Mouse (Mus musculus) heart, adult 9 months (tissue): ENCODE measurements around the gene 4931406P16Rik.

Experiments
- DNase-seq, 2 experiments: peaks; one replicate each; pipeline ENCODE4 v3.0.0; 2022; ENCODE audit warnings: low spot score in 2 of 2

Gene 4931406P16Rik

DNA sequence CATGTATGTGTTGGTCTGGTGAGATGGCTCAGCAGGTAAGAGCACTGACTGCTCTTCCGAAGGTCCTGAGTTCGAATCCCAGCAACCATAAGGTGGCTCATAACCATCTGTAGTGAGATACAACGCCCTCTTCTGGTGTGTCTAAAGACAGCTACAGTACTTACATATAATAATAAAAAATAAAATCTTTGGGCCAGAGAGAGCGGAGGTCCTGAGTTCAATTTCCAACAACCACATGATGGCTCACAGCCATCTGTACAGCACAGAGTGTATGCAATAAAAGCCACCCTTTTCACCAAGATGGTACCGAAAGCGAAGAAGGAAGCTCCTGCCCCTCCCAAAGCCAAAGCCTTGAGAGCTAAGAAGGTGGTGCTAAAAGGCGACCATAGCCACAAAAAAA lies 62.6 kb downstream of the 4931406P16Rik start, which contains the start of gene Gm6096:
Gene Gm6096 (plus strand): TSS at position 301 of the 400 bp plus-strand sequence.
- DNase-seq = no peak

- DNase-seq = no peak
Measured at GRCm38 (mm10) chr7:34246870-34247499, 66.4 kb downstream of the 4931406P16Rik start.

DNA sequence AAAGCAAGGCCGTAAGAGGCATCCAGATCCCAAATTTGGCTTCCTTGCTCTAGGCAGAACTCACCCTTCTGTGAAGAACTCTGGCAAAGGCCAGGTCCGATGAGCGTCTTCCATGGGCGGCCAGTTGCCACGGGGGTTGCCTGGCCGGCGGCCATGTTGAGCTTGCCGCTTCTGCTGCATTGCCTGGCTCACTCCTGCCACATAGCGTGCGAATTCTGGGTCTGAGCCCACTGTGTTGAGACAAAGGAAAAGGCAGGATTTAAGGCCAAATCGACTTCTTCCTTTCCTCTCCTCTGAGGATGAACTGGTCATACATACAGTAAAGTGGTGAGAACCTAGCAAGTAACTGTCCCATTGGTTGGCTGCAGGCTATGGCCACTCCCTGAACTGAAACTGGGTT lies 71.2 kb downstream of the 4931406P16Rik start:
- DNase-seq = no peak

DNA sequence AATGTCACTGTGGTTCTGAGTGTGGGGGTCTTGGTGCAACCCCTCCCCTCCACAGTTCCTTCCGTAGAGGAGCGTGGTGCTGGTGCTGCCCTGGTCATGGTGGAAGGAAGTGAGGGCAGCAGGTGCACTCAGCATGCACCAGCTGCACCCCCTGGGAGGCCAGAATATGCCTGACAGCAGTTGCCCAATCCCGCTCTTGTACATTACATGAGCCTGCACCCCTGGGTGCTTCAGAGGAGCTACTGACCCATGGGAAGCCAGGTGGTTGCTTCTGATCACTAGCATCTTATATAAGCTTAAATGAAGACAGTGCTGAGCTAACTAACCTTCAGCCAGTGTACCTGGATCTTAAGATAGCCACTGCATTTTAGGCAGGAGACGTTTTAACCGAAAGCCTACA lies 75.3 kb downstream of the 4931406P16Rik start:
- no peak for DNase-seq

DNA sequence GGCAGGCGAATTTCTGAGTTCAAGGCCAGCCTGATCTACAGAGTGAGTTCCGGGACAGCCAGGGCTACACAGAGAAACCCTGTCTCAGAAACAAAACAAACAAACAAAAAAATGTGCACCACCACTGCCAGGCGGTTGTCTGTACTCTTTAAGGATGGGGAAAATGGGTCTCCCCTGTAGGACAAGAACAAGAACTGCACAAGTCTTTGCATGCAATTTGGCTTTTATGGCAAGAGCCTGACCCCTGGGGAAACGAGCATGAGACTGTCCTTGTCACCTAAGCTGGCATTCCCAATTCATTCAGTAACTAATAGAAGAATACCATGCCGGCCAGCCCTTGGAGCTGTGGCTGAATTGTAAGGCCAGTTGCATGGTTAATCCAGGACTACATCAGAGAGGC lies 77.7 kb downstream of the 4931406P16Rik start:
- no peak for DNase-seq

DNA sequence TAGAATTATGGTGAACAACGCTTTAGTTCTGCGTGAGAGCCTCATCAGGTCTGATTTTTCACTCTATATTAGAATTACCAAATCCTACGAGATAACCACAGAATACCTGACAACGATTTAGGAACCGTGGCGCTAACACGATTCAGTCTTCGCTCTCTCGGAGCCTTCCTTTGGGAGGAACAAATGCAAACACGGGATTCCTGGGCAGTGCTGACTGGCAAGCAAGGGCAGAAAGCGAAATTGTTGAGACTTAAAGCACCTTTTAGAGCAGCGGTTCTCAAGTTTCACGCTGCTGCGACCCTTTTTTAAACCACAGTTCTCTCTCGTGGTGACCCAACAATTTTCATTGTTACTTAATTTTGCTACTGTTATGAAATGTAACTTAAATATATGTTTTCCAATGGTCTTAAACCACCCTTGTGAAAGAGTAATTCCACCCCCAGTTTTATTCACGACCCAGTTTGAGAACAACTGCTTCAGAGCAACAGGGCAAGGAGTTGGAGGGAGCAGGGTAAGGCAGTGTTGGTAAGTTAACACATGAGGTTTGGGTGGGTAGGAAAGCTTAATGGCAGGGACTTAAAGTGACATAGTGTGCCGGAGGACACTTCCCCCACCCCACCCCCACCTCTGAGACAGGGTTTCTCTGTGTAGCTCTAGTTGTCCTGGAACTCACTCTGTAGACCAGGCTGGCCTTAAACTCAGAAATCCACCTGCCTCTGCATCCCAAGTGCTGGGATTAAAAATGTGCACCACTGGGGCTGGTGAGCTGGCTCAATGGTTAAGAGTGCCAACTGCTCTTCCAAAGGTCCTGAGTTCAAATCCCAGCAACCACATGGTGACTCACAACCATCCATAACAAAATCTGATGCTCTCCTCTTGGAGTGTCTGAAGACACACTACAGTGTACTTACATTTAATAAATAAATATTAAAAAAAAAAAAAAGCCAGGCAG lies 78.5 kb downstream of the 4931406P16Rik start:
- no peak for DNase-seq

DNA sequence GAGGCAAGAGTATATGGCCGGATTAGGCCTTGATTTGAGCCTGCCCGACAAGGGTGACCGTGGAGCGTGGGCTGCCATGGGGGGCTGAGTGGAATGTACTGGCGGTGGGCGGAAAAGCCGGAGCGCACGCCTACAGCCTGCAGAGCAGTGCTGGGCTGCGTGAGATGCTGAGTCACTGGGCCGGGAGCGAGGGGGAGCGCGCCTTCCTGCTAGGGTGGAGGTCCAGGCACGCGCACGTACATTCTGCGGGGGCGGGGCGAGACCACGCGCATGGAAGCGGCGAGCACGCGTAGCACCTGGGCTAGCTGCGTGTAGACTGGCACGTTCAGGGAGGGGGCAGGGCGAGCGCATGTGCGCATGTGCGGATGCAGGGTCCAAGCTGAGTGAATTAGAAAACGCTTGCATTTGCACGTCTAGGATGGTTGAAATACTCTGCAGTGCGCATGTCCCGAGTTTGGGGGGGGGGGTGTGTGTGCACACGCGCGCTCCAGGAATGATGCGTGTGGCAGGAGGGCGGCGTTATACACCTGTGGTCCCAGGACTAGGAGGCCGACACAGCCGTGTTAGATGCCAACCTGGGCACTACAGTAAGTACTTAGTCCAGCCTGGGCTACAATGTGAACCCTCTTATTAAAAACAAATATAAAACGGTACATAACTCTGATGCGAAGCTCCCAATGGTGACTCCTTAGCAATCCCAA lies 79.3 kb downstream of the 4931406P16Rik start:
- DNase-seq = peak; percentile 99

- DNase-seq = no peak
Measured at GRCm38 (mm10) chr7:34232785-34233725, 80.3 kb downstream of the 4931406P16Rik start.

DNA sequence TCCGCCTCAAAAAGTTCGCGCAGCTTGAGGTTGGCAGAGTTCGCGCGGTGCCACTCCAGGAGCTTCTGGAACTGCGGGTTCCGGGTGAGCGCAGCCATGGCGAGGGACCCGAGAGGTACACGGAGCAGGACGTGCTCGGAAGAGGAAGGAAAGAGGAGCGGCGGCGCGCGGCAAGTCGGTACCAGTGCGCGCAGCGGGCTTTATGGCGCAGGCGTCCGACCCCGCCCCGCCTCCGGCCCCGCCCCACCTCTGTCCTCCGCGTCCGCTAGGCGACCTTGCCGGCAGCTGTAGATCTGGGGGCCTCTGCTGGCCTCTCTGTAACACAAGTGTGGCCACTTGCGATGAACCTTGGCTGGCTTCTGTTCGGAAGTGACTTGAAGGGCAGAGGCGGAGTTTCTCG lies 83.2 kb downstream of the 4931406P16Rik start, which contains the start of gene Gpi1:
Gene Gpi1 (minus strand): TSS at position 221 of the 400 bp plus-strand sequence.
- peak; percentile 79 to 84 for DNase-seq

DNA sequence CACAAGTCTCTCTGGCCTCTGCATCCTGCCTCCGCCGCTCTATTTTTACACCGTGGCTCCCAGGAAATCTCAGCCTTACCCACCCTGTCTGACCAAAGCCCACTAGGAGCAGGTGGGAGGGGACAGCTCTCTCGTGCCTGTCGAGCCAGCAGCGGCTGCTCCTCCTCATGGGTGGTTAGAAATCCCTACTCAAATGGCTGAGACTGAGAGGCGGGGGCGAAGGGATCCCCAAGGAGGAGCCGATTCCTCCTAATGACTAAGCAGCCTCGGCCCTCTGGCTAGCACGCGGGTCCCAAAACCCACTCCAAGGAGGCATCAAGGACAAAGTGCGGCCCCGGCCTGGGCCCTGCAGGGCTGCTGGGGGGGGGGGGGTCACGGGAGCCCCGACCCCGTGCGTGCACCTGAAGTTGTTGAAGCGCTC lies 83.7 kb downstream of the 4931406P16Rik start:
- DNase-seq = peak; percentile 58 to 68

GRCm38 (mm10) chr7:34229153-34229552 lies 84.2 kb downstream of the 4931406P16Rik start:
- DNase-seq = no peak

GRCm38 (mm10) chr7:34228641-34229040 lies 84.7 kb downstream of the 4931406P16Rik start:
- no peak for DNase-seq

- no peak for DNase-seq
Measured at GRCm38 (mm10) chr7:34226846-34227245, 86.5 kb downstream of the 4931406P16Rik start.

- DNase-seq = no peak
Measured at GRCm38 (mm10) chr7:34226086-34226485, 87.3 kb downstream of the 4931406P16Rik start.

DNA sequence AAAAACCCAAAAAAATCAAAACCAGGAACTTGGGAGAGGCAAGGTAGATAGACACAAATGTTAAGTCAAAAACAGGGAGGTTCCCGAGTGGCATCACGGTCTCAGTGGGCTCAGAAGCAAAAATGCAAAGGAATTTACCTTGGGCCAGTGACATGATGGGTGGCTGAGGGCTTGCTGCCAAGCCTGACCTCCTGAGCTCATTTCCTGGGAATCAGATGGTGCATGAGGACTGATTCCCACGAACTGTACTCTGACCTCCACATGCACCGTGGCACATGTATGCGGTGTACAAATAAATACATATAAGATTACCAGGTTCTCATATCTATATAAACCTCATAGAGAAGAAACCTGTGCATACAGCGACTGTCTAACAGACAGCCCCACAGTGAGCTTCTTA lies 89.0 kb downstream of the 4931406P16Rik start:
- no peak for DNase-seq

- no peak for DNase-seq
Measured at GRCm38 (mm10) chr7:34222340-34222739, 91.0 kb downstream of the 4931406P16Rik start.

DNA sequence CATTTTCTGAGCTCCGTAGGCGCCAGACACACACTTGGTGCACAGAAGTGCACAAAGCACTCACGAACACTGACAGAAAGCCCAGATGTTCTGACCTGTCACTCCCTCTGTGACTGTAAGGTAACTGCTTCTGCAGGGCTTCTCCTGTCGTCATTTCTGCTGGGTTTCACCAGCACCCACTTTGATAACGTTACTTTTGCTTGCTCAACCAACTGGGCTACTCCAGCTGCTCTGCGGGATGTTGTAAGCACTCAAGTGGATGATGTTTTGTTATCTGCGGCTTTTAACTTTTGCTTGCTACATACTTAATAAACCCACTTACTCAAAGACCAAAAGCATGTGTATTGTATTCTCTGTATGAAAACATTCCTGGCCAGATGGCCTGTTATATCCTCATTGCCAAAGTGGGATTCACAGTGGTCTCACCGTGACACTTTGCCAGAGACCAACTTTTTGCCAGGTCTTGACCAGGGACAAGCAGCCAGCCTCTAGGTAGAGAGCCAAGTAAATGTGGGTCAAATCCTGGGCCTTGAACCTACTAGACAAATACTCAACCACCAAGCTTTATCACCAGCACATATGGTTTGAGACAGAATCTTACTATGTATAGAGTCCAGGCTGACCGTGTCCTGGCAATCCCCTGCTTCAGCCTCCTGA lies 91.6 kb downstream of the 4931406P16Rik start:
- no peak for DNase-seq

GRCm38 (mm10) chr7:34218496-34218895 lies 94.9 kb downstream of the 4931406P16Rik start:
- no peak for DNase-seq

DNA sequence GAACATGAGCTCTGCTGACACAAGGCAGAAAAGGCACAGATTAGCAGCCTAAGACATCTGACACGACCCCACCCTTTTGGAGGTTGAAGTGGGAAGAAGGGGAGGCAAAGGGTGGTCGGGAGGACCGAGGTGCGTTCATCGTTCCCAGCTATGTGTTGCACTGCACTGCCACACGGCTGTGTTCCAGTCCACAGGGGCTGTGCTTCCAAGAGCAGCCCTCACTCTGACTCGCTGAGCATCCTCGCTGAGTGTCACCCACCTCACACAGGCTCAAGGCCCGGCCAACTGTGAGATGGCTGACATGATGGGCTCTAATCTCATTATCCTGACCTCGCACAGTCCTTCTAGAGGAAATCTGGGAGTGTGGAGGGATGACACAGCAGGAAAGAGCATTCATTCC lies 96.9 kb downstream of the 4931406P16Rik start:
- no peak for DNase-seq

DNA sequence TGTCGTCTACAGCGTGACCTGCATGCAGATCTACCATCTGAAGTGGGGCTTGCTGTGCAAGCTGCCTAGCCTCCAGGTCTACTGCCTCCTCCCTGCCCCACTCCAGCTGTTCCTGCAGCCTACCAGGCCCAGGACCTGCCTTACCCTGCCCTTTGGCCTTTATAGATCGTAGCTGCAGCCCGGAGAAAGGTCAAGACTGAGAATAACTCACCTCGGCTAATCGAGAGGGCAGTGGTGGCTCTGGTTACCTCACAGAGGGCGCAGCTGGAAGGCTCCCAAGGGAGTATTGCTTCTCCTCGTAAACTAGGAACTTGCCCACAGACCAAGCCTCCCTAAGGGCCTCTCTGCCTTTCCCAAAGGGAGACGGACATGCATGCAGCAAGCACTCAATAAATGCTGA lies 97.9 kb downstream of the 4931406P16Rik start:
- DNase-seq = no peak
